Mouse (Mus musculus): ENCODE measurements around the gene Cacng3. TPM values are rescaled to one million over a fixed set of nuclear protein-coding genes. Genes with fewer than 3 reads are reported as not detected.
A peak's percentile ranks its signal among the peaks of the same experiment; 100 is the strongest.

Gene Cacng3
- 0.10 and 0.80 TPM in 2 replicates for polyA plus RNA-seq (2015; fragmentation: Nextera tagmentation; extraction: Ambion mirVana)

DNA sequence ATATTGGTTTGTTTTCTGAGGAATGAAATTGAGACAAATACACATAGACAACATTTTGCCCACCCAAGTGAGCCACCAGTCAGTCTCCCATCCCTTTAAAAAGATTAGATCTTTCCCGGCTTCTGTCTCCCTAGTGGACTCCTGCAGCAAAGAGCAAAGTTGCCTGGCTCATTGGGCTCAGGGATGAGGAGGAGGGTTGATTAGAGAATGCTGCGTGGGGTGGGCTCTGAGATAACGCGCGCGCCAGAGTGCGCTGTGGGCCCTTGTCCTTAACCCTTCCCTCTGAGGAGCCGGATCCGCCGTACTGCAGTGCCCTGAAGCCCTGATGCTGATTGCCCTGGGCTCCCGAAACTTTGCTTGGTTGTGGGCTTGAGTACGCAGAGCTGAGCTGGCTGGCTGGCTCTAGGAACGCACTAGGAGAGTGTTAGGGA, at the start of gene Cacng3:
Gene Cacng3, plus strand, starts transcription at position 51 of the 431 bp plus-strand sequence.
- H3K4me1 ChIP-seq (replicated peaks): peaks cover 3% of the 10 kb centered on the region
- peaks cover 40% of the 10 kb centered on the region for H3K27me3 ChIP-seq
- ATAC-seq (replicated peaks; ENCODE audit: insufficient number of reproducible peaks, insufficient read depth, low FRiP score, low read depth): no peak; the same call in 1 of the 2 replicates
- H3K27ac ChIP-seq: no peak within 1 kb of the TSS
- H3K36me3 ChIP-seq: no peaks in the 10 kb centered on the region
- no peak within 1 kb of the TSS for H3K4me3 ChIP-seq
- 4% methylated on average over 13 of the region's 13 CpGs for WGBS
- H3K4me2 ChIP-seq: peak within 1 kb of the TSS; percentile 42
- H3K9ac ChIP-seq: no peak within 1 kb of the TSS
- H3K9me3 ChIP-seq (replicated peaks): no peaks in the 10 kb centered on the region

- ATAC-seq (replicated peaks; ENCODE audit: insufficient number of reproducible peaks, insufficient read depth, low FRiP score, low read depth): no peak
- Histone ChIP-seq H3K9ac (no peak overlapping the region), H3K4me1 (replicated peaks) (no peaks in the 10 kb centered on the region), H3K4me3 (no peak overlapping the region), H3K27ac (no peak overlapping the region), H3K9me3 (replicated peaks) (no peaks in the 10 kb centered on the region), H3K36me3 (no peaks in the 10 kb centered on the region), H3K27me3 (no peaks in the 10 kb centered on the region), H3K4me2 (no peak overlapping the region)
- WGBS: 31% methylated on average over 9 of the region's 9 CpGs
Observed at GRCm38 (mm10) chr7:122622125-122622774, 48.0 kb upstream of the Cacng3 start.

DNA sequence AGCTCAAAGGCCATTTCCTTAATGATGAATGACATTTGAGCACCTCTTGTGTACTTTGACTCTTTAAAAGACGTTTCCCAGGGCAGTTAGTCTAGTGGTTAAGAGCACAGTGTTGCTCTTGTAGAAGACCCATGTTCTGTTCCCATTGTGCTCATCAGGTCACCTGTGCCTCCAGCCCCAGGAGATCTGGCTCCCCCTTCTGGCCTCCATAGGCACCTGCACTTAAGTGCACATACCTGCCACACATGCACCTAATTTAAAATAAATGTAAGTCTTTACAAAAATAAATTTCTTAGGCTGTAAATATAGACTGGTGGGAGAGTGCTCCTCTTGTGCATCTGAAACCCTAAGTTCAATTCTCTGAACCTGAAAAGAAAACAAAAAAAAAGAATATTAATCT, 46.5 kb upstream of the Cacng3 start:
- H3K27me3 ChIP-seq: no peaks in the 10 kb centered on the region
- no peak for ATAC-seq (replicated peaks; ENCODE audit: insufficient number of reproducible peaks, insufficient read depth, low FRiP score, low read depth)
- 0 out of 2 replicates have a peak, but pooled peaks cover 2% of the 10 kb centered on the region for H3K4me1 ChIP-seq (replicated peaks)
- H3K9me3 ChIP-seq (replicated peaks): no peaks in the 10 kb centered on the region
- H3K4me2 ChIP-seq: no peak overlapping the region
- H3K9ac ChIP-seq: no peak overlapping the region
- WGBS: 41% methylated on average over 1 of the region's 1 CpGs
- no peak overlapping the region for H3K4me3 ChIP-seq
- H3K36me3 ChIP-seq: no peaks in the 10 kb centered on the region
- no peak overlapping the region for H3K27ac ChIP-seq

DNA sequence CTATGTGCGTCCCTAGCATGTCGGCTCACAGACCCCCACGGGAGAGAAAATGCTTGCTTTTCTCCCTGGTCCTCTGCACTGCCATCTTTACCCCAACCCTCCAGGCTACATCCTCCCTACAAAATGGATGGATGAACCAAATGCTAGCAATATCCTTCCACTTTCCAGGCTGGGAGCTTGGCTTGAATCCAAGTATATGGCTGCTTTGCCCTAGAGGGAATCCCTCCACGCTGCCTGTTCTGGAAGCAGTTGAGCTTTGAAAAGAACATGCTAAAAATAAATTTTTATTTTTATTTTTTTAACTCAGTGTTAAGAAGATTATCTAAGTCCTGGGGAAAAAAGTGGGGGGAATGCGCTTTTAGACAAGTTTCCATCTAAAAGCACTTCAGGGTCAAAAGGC, 42.2 kb upstream of the Cacng3 start:
- Histone ChIP-seq H3K27me3 (no peaks in the 10 kb centered on the region), H3K9me3 (replicated peaks) (no peaks in the 10 kb centered on the region), H3K9ac (no peak overlapping the region), H3K36me3 (no peaks in the 10 kb centered on the region), H3K4me3 (no peak overlapping the region), H3K4me2 (no peak overlapping the region), H3K4me1 (replicated peaks) (0 out of 2 replicates have a peak, but pooled peaks cover 2% of the 10 kb centered on the region), H3K27ac (no peak overlapping the region)
- WGBS: 74% methylated on average over 5 of the region's 5 CpGs
- no peak for ATAC-seq (replicated peaks; ENCODE audit: insufficient number of reproducible peaks, insufficient read depth, low FRiP score, low read depth)

- Histone ChIP-seq H3K4me3 (no peak overlapping the region), H3K27ac (no peak overlapping the region), H3K4me2 (no peak overlapping the region), H3K4me1 (replicated peaks) (0 out of 2 replicates have a peak, but pooled peaks cover 2% of the 10 kb centered on the region), H3K9ac (no peak overlapping the region), H3K9me3 (replicated peaks) (no peaks in the 10 kb centered on the region), H3K36me3 (no peaks in the 10 kb centered on the region), H3K27me3 (no peaks in the 10 kb centered on the region)
- no peak for ATAC-seq (replicated peaks; ENCODE audit: insufficient number of reproducible peaks, insufficient read depth, low FRiP score, low read depth)
- whole genome bisulfite sequencing: 82% methylated on average over 2 of the region's 2 CpGs
Observed at GRCm38 (mm10) chr7:122630386-122630785, 39.9 kb upstream of the Cacng3 start.

DNA sequence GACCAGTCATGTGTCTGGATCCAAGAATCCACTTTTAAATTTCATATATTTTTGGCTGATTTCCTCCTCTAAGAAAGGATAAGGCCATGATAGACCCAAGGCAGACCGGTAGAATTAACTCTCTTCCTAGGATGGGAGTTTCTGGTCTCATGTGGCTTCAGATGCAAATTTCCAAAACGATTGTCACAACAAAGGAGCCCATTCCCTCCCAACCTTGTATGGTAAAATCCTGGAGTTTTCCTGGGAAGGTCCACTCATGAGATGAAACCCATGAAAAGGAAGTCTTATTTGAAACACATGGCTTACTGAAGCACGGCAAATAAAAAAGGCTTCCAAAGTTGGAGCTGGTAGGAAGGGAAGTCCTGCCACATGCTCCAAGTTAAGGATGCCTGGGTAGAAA, 39.1 kb upstream of the Cacng3 start:
- no peaks in the 10 kb centered on the region for H3K36me3 ChIP-seq
- no peak overlapping the region for H3K9ac ChIP-seq
- no peak for ATAC-seq (replicated peaks; ENCODE audit: insufficient number of reproducible peaks, insufficient read depth, low FRiP score, low read depth)

GRCm38 (mm10) chr7:122632946-122633345, 37.3 kb upstream of the Cacng3 start:
- 70% methylated on average over 5 of the region's 5 CpGs for WGBS
- H3K4me2 ChIP-seq: no peak overlapping the region
- H3K36me3 ChIP-seq: no peaks in the 10 kb centered on the region
- H3K9ac ChIP-seq: no peak overlapping the region
- no peak overlapping the region for H3K27ac ChIP-seq
- no peaks in the 10 kb centered on the region for H3K9me3 ChIP-seq (replicated peaks)
- H3K4me3 ChIP-seq: no peak overlapping the region
- no peak for ATAC-seq (replicated peaks; ENCODE audit: insufficient number of reproducible peaks, insufficient read depth, low FRiP score, low read depth)
- no peaks in the 10 kb centered on the region for H3K27me3 ChIP-seq
- 0 out of 2 replicates have a peak, but pooled peaks cover 2% of the 10 kb centered on the region for H3K4me1 ChIP-seq (replicated peaks)

More for the DNA sequence above, 39.1 kb upstream of the Cacng3 start:
- Histone ChIP-seq H3K4me1 (replicated peaks) (0 out of 2 replicates have a peak, but pooled peaks cover 2% of the 10 kb centered on the region), H3K4me2 (no peak overlapping the region), H3K4me3 (no peak overlapping the region), H3K27me3 (no peaks in the 10 kb centered on the region), H3K9me3 (replicated peaks) (no peaks in the 10 kb centered on the region), H3K27ac (no peak overlapping the region)
- 58% methylated on average over 3 of the region's 3 CpGs for WGBS

DNA sequence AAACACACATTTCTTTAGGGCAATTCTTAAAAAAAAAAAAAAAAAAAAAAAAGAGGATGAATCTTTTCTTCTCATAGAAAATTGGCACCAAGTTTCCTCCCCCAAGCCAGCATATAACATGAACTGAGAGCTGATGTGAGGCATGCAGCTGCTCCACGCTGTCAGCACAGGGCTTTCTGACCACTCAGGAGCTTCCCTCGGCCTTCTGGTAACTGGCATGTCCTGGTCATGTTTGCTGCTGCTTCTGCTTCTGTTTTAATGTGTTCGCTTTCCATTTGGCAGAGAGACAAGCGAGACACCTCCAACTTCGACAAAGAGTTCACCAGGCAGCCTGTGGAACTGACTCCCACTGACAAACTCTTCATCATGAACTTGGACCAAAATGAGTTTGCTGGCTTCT, 36.8 kb upstream of the Cacng3 start:
- WGBS: 80% methylated on average over 5 of the region's 5 CpGs
- Histone ChIP-seq H3K9me3 (replicated peaks) (no peaks in the 10 kb centered on the region), H3K4me1 (replicated peaks) (no peaks in the 10 kb centered on the region), H3K36me3 (no peaks in the 10 kb centered on the region), H3K27me3 (no peaks in the 10 kb centered on the region), H3K4me3 (no peak overlapping the region), H3K9ac (no peak overlapping the region), H3K27ac (no peak overlapping the region), H3K4me2 (no peak overlapping the region)
- ATAC-seq (replicated peaks; ENCODE audit: insufficient number of reproducible peaks, insufficient read depth, low FRiP score, low read depth): no peak

GRCm38 (mm10) chr7:122643676-122644075, 26.6 kb upstream of the Cacng3 start:
- no peak for ATAC-seq (replicated peaks; ENCODE audit: insufficient number of reproducible peaks, insufficient read depth, low FRiP score, low read depth)
- H3K27ac ChIP-seq: no peak overlapping the region
- no peak overlapping the region for H3K9ac ChIP-seq
- no peak overlapping the region for H3K4me2 ChIP-seq
- H3K4me3 ChIP-seq: no peak overlapping the region
- H3K27me3 ChIP-seq: no peaks in the 10 kb centered on the region
- no peaks in the 10 kb centered on the region for H3K4me1 ChIP-seq (replicated peaks)
- no peaks in the 10 kb centered on the region for H3K9me3 ChIP-seq (replicated peaks)
- 81% methylated on average over 8 of the region's 8 CpGs for WGBS
- no peaks in the 10 kb centered on the region for H3K36me3 ChIP-seq

- Histone ChIP-seq H3K27me3 (no peaks in the 10 kb centered on the region), H3K4me3 (no peak overlapping the region), H3K36me3 (no peaks in the 10 kb centered on the region), H3K4me1 (replicated peaks) (no peaks in the 10 kb centered on the region), H3K9ac (no peak overlapping the region), H3K27ac (no peak overlapping the region), H3K4me2 (no peak overlapping the region), H3K9me3 (replicated peaks) (no peaks in the 10 kb centered on the region)
- no peak for ATAC-seq (replicated peaks; ENCODE audit: insufficient number of reproducible peaks, insufficient read depth, low FRiP score, low read depth)
- WGBS: 63% methylated on average over 10 of the region's 10 CpGs
Observed at GRCm38 (mm10) chr7:122649306-122649705, 21.0 kb upstream of the Cacng3 start.

GRCm38 (mm10) chr7:122652523-122652922, 17.8 kb upstream of the Cacng3 start:
- Histone ChIP-seq H3K27me3 (no peaks in the 10 kb centered on the region), H3K36me3 (no peaks in the 10 kb centered on the region), H3K4me3 (no peak overlapping the region), H3K4me2 (no peak overlapping the region), H3K4me1 (replicated peaks) (no peaks in the 10 kb centered on the region), H3K9me3 (replicated peaks) (no peaks in the 10 kb centered on the region), H3K9ac (no peak overlapping the region), H3K27ac (no peak overlapping the region)
- 71% methylated on average over 3 of the region's 3 CpGs for WGBS
- ATAC-seq (replicated peaks; ENCODE audit: insufficient number of reproducible peaks, insufficient read depth, low FRiP score, low read depth): no peak

DNA sequence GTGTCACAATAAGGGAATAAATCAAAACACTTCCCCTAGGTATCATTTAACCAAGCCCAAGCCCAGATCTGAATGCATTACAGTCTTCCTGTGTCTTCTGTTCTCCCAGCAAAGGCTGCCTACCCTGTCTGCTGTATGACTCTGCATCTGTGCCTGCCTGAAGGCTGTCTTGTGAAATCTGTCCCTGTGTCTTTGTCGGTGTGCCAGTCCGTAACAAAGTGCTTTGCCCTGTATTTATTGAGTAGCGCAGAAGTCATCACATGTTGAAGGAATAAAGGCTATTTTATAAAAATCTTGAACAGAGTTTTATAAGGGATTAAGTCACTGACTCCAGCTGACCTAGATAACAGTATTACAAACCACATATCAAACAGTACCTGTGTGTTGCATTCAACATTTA, 13.6 kb upstream of the Cacng3 start:
- Histone ChIP-seq H3K4me1 (replicated peaks) (no peaks in the 10 kb centered on the region), H3K27ac (no peak overlapping the region), H3K9me3 (replicated peaks) (no peaks in the 10 kb centered on the region), H3K36me3 (no peaks in the 10 kb centered on the region), H3K27me3 (no peaks in the 10 kb centered on the region), H3K4me3 (no peak overlapping the region), H3K4me2 (no peak overlapping the region), H3K9ac (no peak overlapping the region)
- ATAC-seq (replicated peaks; ENCODE audit: insufficient number of reproducible peaks, insufficient read depth, low FRiP score, low read depth): no peak
- WGBS: 82% methylated on average over 3 of the region's 3 CpGs

Measured in heart, embryonic 15.5 days (tissue).